ENCODE assay signal across 9 mouse cellular contexts in the genomic region with DNA sequence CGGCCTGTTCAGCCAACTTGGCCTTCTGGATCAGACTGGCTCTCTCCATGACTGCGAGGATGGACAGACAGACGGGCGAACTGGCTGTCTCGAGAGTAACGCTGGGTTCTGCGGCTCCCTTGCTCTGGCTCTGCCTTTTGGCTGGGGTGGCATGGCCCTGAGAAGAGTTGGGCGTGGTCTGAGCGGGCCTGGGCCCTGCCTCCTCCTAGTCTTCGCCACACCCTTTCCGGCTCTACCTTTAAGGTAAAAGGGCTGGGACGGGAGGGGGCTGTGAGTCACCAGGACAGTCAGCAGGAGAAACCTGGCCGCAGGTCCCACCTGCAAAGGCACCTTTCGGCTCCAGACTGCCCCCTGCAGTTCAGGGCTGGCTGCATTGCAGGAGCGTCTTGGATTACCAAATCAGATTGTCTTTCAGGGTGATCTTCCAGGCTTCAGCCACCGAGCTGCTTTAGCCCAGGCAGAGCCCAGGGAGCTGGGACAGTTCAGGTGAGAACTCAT. TPM values are rescaled to one million over a fixed set of nuclear protein-coding genes. Genes with fewer than 3 reads are reported as not detected.
A peak's percentile ranks its signal among the peaks of the same experiment; 100 is the strongest.
DNase-seq lines count a peak whose midpoint lies in the region; ATAC-seq lines count a peak whose summit lies in the region.
"Had no signal": no experiment of that assay in that cellular context is flagged by ENCODE, and none has a peak within 500 bp of the region (broad histone marks: within the 10 kb centered on the region; RNA-seq: fewer than 3 reads in every experiment).

A gene (minus strand): TSS at position 448 of the 498 bp plus-strand sequence.

- H3K4me2 ChIP-seq in lung, embryonic 16.5 days (ENCODE audit: low read depth, low read length): peak within 1 kb of the TSS; percentile 58

- H3K27me3 ChIP-seq in lung, embryonic 16.5 days (ENCODE audit: control insufficient read depth, insufficient read depth, low read depth, low read length): peaks cover 13% of the 10 kb centered on the region
- H3K27me3 ChIP-seq: Patski had no signal

- H3K9ac ChIP-seq in lung, embryonic 16.5 days (ENCODE audit: low read length): peak within 1 kb of the TSS; percentile 48

- no peak for DNase-seq in frontal cortex, postnatal 36 days (ENCODE audit: low spot score in 2 of 2)
- peak; percentile 45 for DNase-seq in cerebellum, adult 8-10 months
- DNase-seq in kidney, adult 9 months: peak; percentile 77
- DNase-seq in spleen, postnatal 36 days (ENCODE audit: low spot score in 2 of 2): peak; percentile 63 to 70
- DNase-seq in MN1 (ENCODE audit: low spot score): no peak

- H3K4me1 ChIP-seq in lung, embryonic 16.5 days (replicated peaks; ENCODE audit: control insufficient read depth, insufficient read depth, low read length): peaks cover 10% of the 10 kb centered on the region

- ATAC-seq in frontal cortex, adult (ENCODE audit: low TSS enrichment): 0 out of 2 replicates have a peak, but pooled peaks have one; percentile 7
- peak; percentile 8; the same call in 1 of the 2 replicates for ATAC-seq in granulocyte monocyte progenitor cell, adult 5-6 weeks (replicated peaks; ENCODE audit: poor library complexity, severe bottlenecking)
- ATAC-seq in lung, embryonic 16.5 days (ENCODE audit: low read depth): peak; percentile 57
- ATAC-seq: Patski had no signal

- 0 out of 2 replicates have a peak within 1 kb of the TSS, but pooled peaks have one; percentile 16 for H3K27ac ChIP-seq in lung, embryonic 16.5 days (ENCODE audit: low read length)

- peak within 1 kb of the TSS; percentile 39 for H3K4me3 ChIP-seq in lung, embryonic 16.5 days (ENCODE audit: low read length)

- 2% methylated on average over 16 of the region's 16 CpGs for WGBS in lung, embryonic 16.5 days

- H3K9me3 ChIP-seq in lung, embryonic 16.5 days (ENCODE audit: control insufficient read depth, low read length): no peaks in the 10 kb centered on the region

- peaks cover 6% of the 10 kb centered on the region; the same call in 1 of the 2 replicates for H3K36me3 ChIP-seq in lung, embryonic 16.5 days (ENCODE audit: control insufficient read depth, insufficient read depth, low read length)

RNA-seq across cellular contexts. Expression of the gene that starts here (rescaled TPM):
- 2.8 and 3.1 TPM in 2 replicates for total RNA-seq in granulocyte monocyte progenitor cell, adult 5-6 weeks (2014; fragmentation: Nextera tagmentation)
- 3.6 and 4.3 TPM in 2 replicates for total RNA-seq in granulocyte monocyte progenitor cell, adult 5-6 weeks (2017)
- 21.6 and 29.3 TPM in 2 replicates for polyA plus RNA-seq in lung, embryonic 16.5 days (2015; fragmentation: Nextera tagmentation; extraction: Ambion mirVana)

Comparison
In these comparisons a context has a peak if more than half of its experiments do, and no peak if none do; other contexts are left out.
1. ATAC-seq: peak in every context shown above with its lines; median percentile 57 in lung, embryonic 16.5 days; 8 in granulocyte monocyte progenitor cell, adult 5-6 weeks; 7 in frontal cortex, adult.
2. DNase-seq: peak in cerebellum, adult 8-10 months (single experiment), kidney, adult 9 months (single experiment) and spleen, postnatal 36 days (2 of 2); none in frontal cortex, postnatal 36 days (0 of 2) and MN1 (single experiment).